Mouse (Mus musculus) liver, embryonic 11.5 days (tissue): ENCODE data around the gene Cbx3. TPM values are rescaled to one million over a fixed set of nuclear protein-coding genes. Genes with fewer than 3 reads are reported as not detected.
A peak's percentile ranks its signal among the peaks of the same experiment; 100 is the strongest.
"Not testable (repeated sequence)": the region's sequence is repeated elsewhere in the genome, so short reads cannot be mapped to it uniquely, and the experiment has no call there.

ENCODE experiments used
- ATAC-seq: fragments of 200-750 bp; cut with Nextera tagmentation; replicated peaks from 2 replicates; pipeline ENCODE4 v1.8.0; 2017; ENCODE audit warnings: moderate number of reproducible peaks, mild to moderate bottlenecking, moderate TSS enrichment, moderate library complexity; ENCODE audit not compliant: low FRiP score
- DNase-seq: peaks from one replicate; pipeline ENCODE4 v3.0.0-alpha.2; 2017; ENCODE audit warnings: low spot score
- H3K27ac ChIP-seq: fragments of 300-500 bp; sonication (generic); 2 replicates; pipeline ENCODE4 v1.5.1; 2014; ENCODE audit warnings: mild to moderate bottlenecking, low read depth, low read length, control low read depth
- H3K27me3 ChIP-seq: fragments of 300-500 bp; sonication (generic); replicated peaks from 2 replicates; pipeline ENCODE4 v1.6.1; 2014; ENCODE audit warnings: low read length, mixed read lengths; ENCODE audit not compliant: control insufficient read depth, insufficient read depth
- H3K36me3 ChIP-seq: fragments of 300-500 bp; sonication (generic); 2 replicates; pipeline ENCODE4 v1.6.1; 2014; ENCODE audit warnings: mild to moderate bottlenecking, low read length, moderate library complexity, mixed read lengths; ENCODE audit not compliant: control insufficient read depth, insufficient read depth
- H3K4me1 ChIP-seq: fragments of 300-500 bp; sonication (generic); replicated peaks from 2 replicates; pipeline ENCODE4 v1.6.1; 2014; ENCODE audit warnings: low read length, mixed read lengths; ENCODE audit not compliant: control insufficient read depth, insufficient read depth
- H3K4me2 ChIP-seq: fragments of 300-500 bp; sonication (generic); 2 replicates; pipeline ENCODE4 v1.6.1; 2014; ENCODE audit warnings: mild to moderate bottlenecking, control low read depth, moderate library complexity
- H3K4me3 ChIP-seq: fragments of 300-500 bp; sonication (generic); 2 replicates; pipeline ENCODE4 v1.5.1; 2014; ENCODE audit warnings: low read depth, low read length, control low read depth
- H3K9ac ChIP-seq: fragments of 300-500 bp; sonication (generic); 2 replicates; pipeline ENCODE4 v1.6.1; 2014; ENCODE audit warnings: low read depth, low read length, control low read depth
- H3K9me3 ChIP-seq: fragments of 300-500 bp; sonication (generic); 2 replicates; pipeline ENCODE4 v1.6.1; 2016; ENCODE audit warnings: low read length, inconsistent platforms, mixed read lengths; ENCODE audit not compliant: control insufficient read depth
- WGBS: fragments of 180-500 bp; shearing (Covaris S2); extraction: QIAGEN DNeasy Blood & Tissue Kit; methylation state at CpG from one replicate; pipeline ENCODE4 v1.1.7; 2014; 5-methylcytosine and 5-hydroxymethylcytosine counted together
- polyA plus RNA-seq: library from polyadenylated mRNA; unstranded; fragments of >200 nt; fragmentation: Nextera tagmentation; extraction: Ambion mirVana; gene quantifications from 2 replicates; pipeline ENCODE4 v1.2.1, GENCODE M21; 2014

Cbx3 gene
- polyA plus RNA-seq, 1 experiment from 2014 or later: 477 TPM

DNA sequence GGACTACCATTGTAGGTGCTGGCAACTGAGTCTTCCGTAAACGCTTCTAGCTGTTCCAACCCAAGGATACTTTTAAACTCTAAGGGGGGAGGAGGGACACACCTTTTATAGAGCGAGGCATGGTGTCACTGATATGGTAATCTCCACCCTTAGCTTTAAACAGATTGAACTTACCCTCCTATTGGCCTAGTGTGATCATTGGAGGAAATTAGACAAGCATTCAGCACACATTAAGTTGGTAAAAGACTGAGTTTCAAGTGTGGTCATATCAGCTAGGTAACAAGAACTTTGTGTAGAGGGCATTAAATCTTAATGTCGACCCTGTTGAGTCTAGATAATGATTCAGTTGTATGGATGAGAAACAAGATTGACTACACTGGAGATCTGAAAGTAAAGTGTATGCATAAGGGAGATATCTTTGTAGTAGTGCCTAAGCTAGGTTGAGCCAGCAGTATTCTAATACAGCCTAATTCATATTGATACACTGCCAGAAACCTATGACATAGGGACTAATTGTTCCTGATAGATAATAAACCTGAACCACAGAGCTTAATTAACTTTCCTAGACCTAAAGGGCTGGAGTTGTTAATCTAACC, 9.1 kb downstream of the Cbx3 start:
- DNase-seq: no peak
- no peaks in the 10 kb centered on the region for H3K9me3 ChIP-seq
- H3K4me1 ChIP-seq: peaks cover 7% of the 10 kb centered on the region; the same call in 1 of the 2 replicates
- WGBS: 54% methylated on average over 4 of the region's 4 CpGs
- H3K4me2 ChIP-seq: peak overlapping the region; percentile 32; the same call in 1 of the 2 replicates
- ATAC-seq: peak; percentile 94
- no peaks in the 10 kb centered on the region for H3K27me3 ChIP-seq
- H3K27ac ChIP-seq: no peak overlapping the region
- peaks cover 56% of the 10 kb centered on the region for H3K36me3 ChIP-seq
- no peak overlapping the region for H3K4me3 ChIP-seq
- H3K9ac ChIP-seq: no peak overlapping the region

DNA sequence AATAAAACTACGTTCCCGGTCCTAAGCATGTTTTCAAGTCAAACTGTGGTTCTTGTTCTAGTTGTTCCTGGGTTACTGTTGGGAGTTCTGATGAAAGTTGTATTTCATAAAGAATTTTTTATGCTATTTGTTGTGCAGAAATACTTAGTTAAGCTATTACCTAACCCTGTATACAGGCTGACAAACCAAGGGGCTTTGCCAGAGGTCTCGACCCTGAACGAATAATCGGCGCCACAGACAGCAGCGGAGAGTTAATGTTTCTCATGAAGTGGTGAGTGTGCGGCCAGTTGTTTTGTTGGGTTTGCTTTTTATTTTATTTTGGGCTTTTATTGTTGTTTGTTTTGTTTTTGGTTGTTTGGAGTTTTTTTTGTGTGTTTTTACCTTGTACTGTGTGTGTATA, 11.4 kb downstream of the Cbx3 start:
- Histone ChIP-seq H3K9ac (no peak overlapping the region), H3K27ac (no peak overlapping the region), H3K9me3 (no peaks in the 10 kb centered on the region), H3K36me3 (peaks cover 45% of the 10 kb centered on the region), H3K4me3 (no peak overlapping the region), H3K27me3 (no peaks in the 10 kb centered on the region), H3K4me2 (no peak overlapping the region), H3K4me1 (peaks cover 17% of the 10 kb centered on the region)
- ATAC-seq (no peak), DNase-seq (peak; percentile 12)
- 93% methylated on average over 8 of the region's 8 CpGs for WGBS

DNA sequence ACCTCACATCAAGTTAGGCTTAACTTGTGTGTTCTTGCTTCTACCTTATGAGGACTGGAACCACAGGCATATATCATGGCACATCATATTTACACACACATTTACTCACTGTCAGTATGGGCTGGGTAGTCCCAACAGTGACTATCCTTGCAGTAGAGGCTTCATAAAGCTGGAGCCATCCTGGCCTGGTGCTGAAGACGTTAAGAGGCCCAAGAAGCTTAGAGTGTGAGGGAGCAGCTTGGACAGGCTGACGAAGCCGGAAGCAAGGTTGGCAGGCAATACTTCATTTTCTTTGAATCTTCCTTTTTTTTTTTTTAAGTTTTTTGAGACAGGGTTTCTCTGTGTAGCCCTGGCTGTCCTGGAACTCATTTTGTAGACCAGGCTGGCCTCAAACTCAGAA, 13.7 kb downstream of the Cbx3 start:
- H3K27me3 ChIP-seq: no peaks in the 10 kb centered on the region
- peaks cover 34% of the 10 kb centered on the region for H3K36me3 ChIP-seq
- no peak overlapping the region for H3K9ac ChIP-seq
- DNase-seq (peak; percentile 18), ATAC-seq (no peak)
- H3K9me3 ChIP-seq: no peaks in the 10 kb centered on the region
- H3K4me1 ChIP-seq: peaks cover 11% of the 10 kb centered on the region
- no peak overlapping the region for H3K4me3 ChIP-seq
- 91% methylated on average over 3 of the region's 3 CpGs for WGBS
- no peak overlapping the region for H3K27ac ChIP-seq
- no peak overlapping the region for H3K4me2 ChIP-seq

DNA sequence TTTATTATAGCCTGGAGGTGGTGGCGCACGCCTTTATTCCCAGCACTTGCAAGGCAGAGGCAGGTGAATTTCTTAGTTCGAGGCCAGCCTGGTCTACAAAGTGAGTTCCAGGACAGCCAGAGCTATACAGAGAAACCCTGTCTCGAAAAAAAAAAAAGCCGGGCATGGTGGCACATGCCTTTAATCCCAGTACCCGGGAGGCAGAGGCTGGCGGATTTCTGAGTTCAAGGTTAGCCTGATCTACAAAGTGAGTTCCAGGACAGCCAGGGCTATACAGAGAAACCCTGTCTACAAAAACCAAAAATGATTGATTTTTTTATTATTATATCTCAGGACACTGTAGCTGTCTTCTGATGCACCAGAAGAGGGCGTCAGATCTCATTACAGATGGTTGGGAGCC, 14.4 kb downstream of the Cbx3 start:
- peaks cover 27% of the 10 kb centered on the region for H3K36me3 ChIP-seq
- not testable (repeated sequence) for H3K9me3 ChIP-seq, ATAC-seq, H3K27me3 ChIP-seq, H3K27ac ChIP-seq, H3K4me3 ChIP-seq, H3K4me2 ChIP-seq, H3K9ac ChIP-seq, H3K4me1 ChIP-seq
- DNase-seq: peak; percentile 30
- 87% methylated on average over 8 of the region's 8 CpGs for WGBS

DNA sequence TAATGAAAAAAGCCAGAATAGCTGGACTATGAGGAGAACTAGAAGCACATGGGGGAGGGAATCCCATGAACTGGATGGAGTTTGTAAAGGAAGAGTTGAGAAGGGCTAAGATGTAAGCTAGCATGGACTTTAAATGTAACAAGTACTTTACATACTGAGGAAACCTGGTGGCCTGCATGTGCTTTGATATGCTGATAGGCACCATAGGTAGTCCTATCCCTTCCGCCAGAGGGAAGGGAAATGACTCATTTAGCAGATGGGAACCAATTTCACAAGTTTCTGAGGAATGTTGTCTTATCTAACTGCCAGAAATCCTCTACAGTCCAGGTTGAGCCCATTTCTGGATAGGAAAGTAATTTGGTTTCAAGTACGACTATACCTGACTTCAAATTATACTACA, 15.5 kb downstream of the Cbx3 start:
- Histone ChIP-seq H3K4me1 (peaks cover 10% of the 10 kb centered on the region; the same call in 1 of the 2 replicates), H3K4me2 (no peak overlapping the region), H3K9me3 (no peaks in the 10 kb centered on the region), H3K36me3 (peaks cover 18% of the 10 kb centered on the region), H3K27ac (no peak overlapping the region), H3K4me3 (no peak overlapping the region), H3K27me3 (no peaks in the 10 kb centered on the region), H3K9ac (no peak overlapping the region)
- ATAC-seq (peak; percentile 41; the same call in 1 of the 2 replicates), DNase-seq (peak; percentile 31)
- WGBS: 35% methylated on average over 2 of the region's 2 CpGs

DNA sequence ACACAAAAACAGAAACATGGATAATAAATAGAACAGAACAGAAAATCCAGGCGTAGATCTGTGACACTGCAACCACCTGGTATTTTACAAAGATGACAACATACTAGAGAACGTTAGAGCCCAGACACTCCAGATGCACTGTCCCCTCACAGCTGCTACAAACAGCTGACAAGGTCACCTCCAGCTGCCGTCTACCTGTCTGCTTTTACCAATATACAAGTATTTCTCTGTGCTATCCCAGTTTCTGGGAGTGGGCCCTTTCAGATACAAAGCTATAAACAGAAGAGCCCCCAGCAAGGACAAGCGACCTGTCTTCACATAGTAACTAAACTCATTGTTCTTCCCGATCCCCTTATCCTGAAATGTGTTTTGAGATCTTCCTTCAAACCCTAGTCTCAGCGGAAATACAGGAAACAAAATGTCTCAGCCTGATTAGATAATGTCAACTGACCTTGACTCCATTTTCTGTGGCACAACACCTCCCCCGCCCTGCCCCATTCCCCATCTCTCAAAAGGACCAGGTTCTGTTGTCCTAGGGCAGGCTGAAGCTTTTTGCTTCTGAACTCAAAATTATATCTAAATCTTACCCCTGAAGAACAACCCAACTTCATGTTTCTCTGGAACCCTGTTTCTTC, 16.0 kb downstream of the Cbx3 start:
- Histone ChIP-seq H3K27ac (no peak overlapping the region), H3K27me3 (no peaks in the 10 kb centered on the region), H3K4me1 (peaks cover 10% of the 10 kb centered on the region; the same call in 1 of the 2 replicates), H3K9ac (no peak overlapping the region), H3K4me3 (no peak overlapping the region), H3K9me3 (no peaks in the 10 kb centered on the region), H3K36me3 (peaks cover 13% of the 10 kb centered on the region), H3K4me2 (0 out of 2 replicates have a peak overlapping the region, but pooled peaks have one; percentile 12)
- DNase-seq (peak; percentile 20), ATAC-seq (no peak)
- 23% methylated on average over 7 of the region's 7 CpGs for WGBS

GRCm38 (mm10) chr6:51486731-51487130, 16.6 kb downstream of the Cbx3 start:
- ATAC-seq: no peak
- Histone ChIP-seq H3K27me3 (no peaks in the 10 kb centered on the region), H3K27ac (no peak overlapping the region), H3K9ac (no peak overlapping the region), H3K36me3 (peaks cover 11% of the 10 kb centered on the region), H3K4me2 (no peak overlapping the region), H3K4me1 (peaks cover 10% of the 10 kb centered on the region; the same call in 1 of the 2 replicates), H3K9me3 (no peaks in the 10 kb centered on the region), H3K4me3 (no peak overlapping the region)
- 74% methylated on average over 5 of the region's 5 CpGs for WGBS
- no peak for DNase-seq

- H3K4me1 ChIP-seq: peaks cover 10% of the 10 kb centered on the region; the same call in 1 of the 2 replicates
- H3K4me2 ChIP-seq: no peak overlapping the region
- no peak overlapping the region for H3K27ac ChIP-seq
- H3K4me3 ChIP-seq: no peak overlapping the region
- 60% methylated on average over 2 of the region's 2 CpGs for WGBS
- H3K27me3 ChIP-seq: no peaks in the 10 kb centered on the region
- DNase-seq (no peak), ATAC-seq (no peak)
- no peaks in the 10 kb centered on the region for H3K36me3 ChIP-seq
- no peak overlapping the region for H3K9ac ChIP-seq
- no peaks in the 10 kb centered on the region for H3K9me3 ChIP-seq
Observed at GRCm38 (mm10) chr6:51489787-51490186, 19.6 kb downstream of the Cbx3 start.
